Mouse (Mus musculus) liver, postnatal 0 days (tissue): ENCODE measurements at regions not wholly inside any gene's neighbourhood (a gene's known extent, or its start where the extent isn't known, plus 50 kb on each side); places are given as distances from the start of the nearest gene placed in this dataset.

ENCODE experiments used
- ATAC-seq: fragments of 200-750 bp; cut with Nextera tagmentation; 2 replicates; pipeline ENCODE4 v1.8.0; 2017; ENCODE audit warnings: mild to moderate bottlenecking, moderate library complexity
- DNase-seq: peaks from one replicate; pipeline ENCODE4 v3.0.0-alpha.2; 2016
- H3K27ac ChIP-seq: fragments of 300-500 bp; sonication (generic); 2 replicates; pipeline ENCODE4 v1.5.1; 2014; ENCODE audit warnings: antibody characterized with exemption, moderate library complexity, mild to moderate bottlenecking, low read depth
- H3K27me3 ChIP-seq: fragments of 300-500 bp; sonication (generic); 2 replicates; pipeline ENCODE4 v1.6.1; 2014; ENCODE audit warnings: low read length, control low read depth, mixed read lengths; ENCODE audit not compliant: insufficient read depth
- H3K36me3 ChIP-seq: fragments of 300-500 bp; sonication (generic); replicated peaks from 2 replicates; pipeline ENCODE4 v1.6.1; 2014; ENCODE audit warnings: mild to moderate bottlenecking, control low read depth, low read length, moderate library complexity, mixed read lengths; ENCODE audit not compliant: insufficient read depth
- H3K4me1 ChIP-seq: fragments of 300-500 bp; sonication (generic); 2 replicates; pipeline ENCODE4 v1.6.1; 2014; ENCODE audit warnings: antibody characterized with exemption, mild to moderate bottlenecking, control low read depth; ENCODE audit not compliant: insufficient read depth
- H3K4me2 ChIP-seq: fragments of 300-500 bp; sonication (generic); 2 replicates; pipeline ENCODE4 v1.6.1; 2014; ENCODE audit warnings: low read depth, mild to moderate bottlenecking, low read length, moderate library complexity, mixed read lengths
- H3K4me3 ChIP-seq: fragments of 300-500 bp; sonication (generic); 2 replicates; pipeline ENCODE4 v1.5.1; 2014; ENCODE audit warnings: low read depth, low read length
- H3K9ac ChIP-seq: fragments of 300-500 bp; sonication (generic); replicated peaks from 2 replicates; pipeline ENCODE4 v1.6.1; 2014; ENCODE audit warnings: mild to moderate bottlenecking, moderate library complexity
- H3K9me3 ChIP-seq: fragments of 300-500 bp; sonication (generic); 2 replicates; pipeline ENCODE4 v1.6.1; 2016; ENCODE audit warnings: mild to moderate bottlenecking, control low read depth, low read length, mixed read lengths
- CTCF ChIP-seq: sonication (generic); IDR thresholded peaks from 2 replicates; pipeline ENCODE4 v1.5.1; 2016; ENCODE audit warnings: antibody characterized with exemption, low read depth
- EP300 ChIP-seq: IDR thresholded peaks from 2 replicates; pipeline ENCODE4 v1.6.1; 2016; ENCODE audit warnings: antibody characterized with exemption, low read depth, mild to moderate bottlenecking
- WGBS: fragments of 180-500 bp; shearing (Covaris S2); extraction: QIAGEN DNeasy Blood & Tissue Kit; methylation state at CpG from one replicate; pipeline ENCODE4 v1.1.7; 2014; ENCODE audit not compliant: insufficient replicate concordance; 5-methylcytosine and 5-hydroxymethylcytosine counted together

DNA sequence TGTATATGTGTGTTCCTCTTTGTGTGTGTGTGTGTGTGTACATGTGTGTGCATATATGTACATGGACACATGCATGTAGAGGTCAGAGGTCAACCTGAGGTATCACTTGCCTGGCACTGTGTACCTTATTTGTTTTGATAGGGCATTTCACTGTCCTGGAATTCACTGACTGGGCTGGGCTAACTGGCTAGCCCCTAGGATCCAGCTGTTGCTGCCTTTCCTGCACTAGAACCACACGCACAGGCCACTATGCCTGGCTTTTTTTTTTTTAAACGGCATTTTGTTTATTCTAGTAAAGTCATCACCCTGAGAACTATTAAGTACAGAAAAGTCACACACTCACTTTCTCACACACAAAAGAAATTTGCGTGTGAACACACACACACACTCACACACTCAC lies 79.7 kb upstream of the Samsn1 start:
- Histone ChIP-seq H3K4me3 (no peak overlapping the region), H3K9me3 (no peaks in the 10 kb centered on the region), H3K4me2 (no peak overlapping the region), H3K27me3 (no peaks in the 10 kb centered on the region), H3K27ac (no peak overlapping the region), H3K4me1 (no peaks in the 10 kb centered on the region), H3K36me3 (no peaks in the 10 kb centered on the region), H3K9ac (no peak overlapping the region)
- no peak for DNase-seq
- no peak for ATAC-seq
- WGBS = 73% methylated on average over 3 of the region's 3 CpGs
- TF ChIP-seq CTCF = no peak
- no peak for TF ChIP-seq EP300

GRCm38 (mm10) chr16:76097808-76098207 lies 75.7 kb upstream of the Samsn1 start:
- ATAC-seq (no peak), DNase-seq (no peak)
- Histone ChIP-seq H3K4me2 (no peak overlapping the region), H3K4me3 (no peak overlapping the region), H3K27me3 (no peaks in the 10 kb centered on the region), H3K9me3 (no peaks in the 10 kb centered on the region), H3K27ac (no peak overlapping the region), H3K36me3 (no peaks in the 10 kb centered on the region), H3K9ac (no peak overlapping the region), H3K4me1 (no peaks in the 10 kb centered on the region)
- TF ChIP-seq EP300 (no peak), CTCF (no peak)
- 82% methylated on average over 9 of the region's 9 CpGs for WGBS

DNA sequence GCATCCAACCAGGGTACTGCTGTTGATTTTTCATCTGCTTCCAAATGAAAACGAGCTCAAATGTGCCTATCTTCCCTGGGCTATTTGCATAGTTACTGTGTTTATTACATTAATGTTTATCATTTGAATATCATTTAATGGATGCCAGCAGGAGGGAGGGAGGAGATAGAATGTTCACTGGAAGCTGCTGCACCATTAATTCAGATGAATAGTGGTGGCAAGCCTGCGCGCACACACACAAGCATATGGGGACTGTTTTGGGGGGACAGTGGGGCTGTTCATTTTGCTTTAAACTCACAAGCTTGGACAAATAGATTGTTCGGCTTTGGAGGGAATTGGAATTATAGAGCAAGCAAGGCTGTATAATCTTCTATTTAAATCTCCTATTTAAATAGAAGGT lies 74.3 kb upstream of the Samsn1 start:
- Histone ChIP-seq H3K36me3 (no peaks in the 10 kb centered on the region), H3K9ac (no peak overlapping the region), H3K4me1 (no peaks in the 10 kb centered on the region), H3K4me2 (no peak overlapping the region), H3K4me3 (no peak overlapping the region), H3K27ac (no peak overlapping the region), H3K27me3 (no peaks in the 10 kb centered on the region), H3K9me3 (no peaks in the 10 kb centered on the region)
- DNase-seq (no peak), ATAC-seq (no peak)
- WGBS = 77% methylated on average over 4 of the region's 4 CpGs
- TF ChIP-seq CTCF (no peak), EP300 (no peak)

GRCm38 (mm10) chr16:76085363-76085762 lies 63.3 kb upstream of the Samsn1 start:
- no peak for ATAC-seq

GRCm38 (mm10) chr16:76082465-76082864 lies 60.4 kb upstream of the Samsn1 start:
- Histone ChIP-seq H3K4me3 (no peak overlapping the region), H3K4me1 (no peaks in the 10 kb centered on the region), H3K27ac (no peak overlapping the region), H3K27me3 (no peaks in the 10 kb centered on the region), H3K9me3 (no peaks in the 10 kb centered on the region), H3K9ac (no peak overlapping the region), H3K36me3 (no peaks in the 10 kb centered on the region), H3K4me2 (no peak overlapping the region)
- TF ChIP-seq EP300 (no peak), CTCF (no peak)
- DNase-seq = no peak
- no peak for ATAC-seq
- 67% methylated on average over 4 of the region's 4 CpGs for WGBS

More at GRCm38 (mm10) chr16:76085363-76085762, 63.3 kb upstream of the Samsn1 start:
- TF ChIP-seq CTCF (no peak), EP300 (no peak)
- no peaks in the 10 kb centered on the region for H3K36me3 ChIP-seq
- H3K9ac ChIP-seq = no peak overlapping the region
- H3K4me3 ChIP-seq = no peak overlapping the region
- H3K27me3 ChIP-seq = no peaks in the 10 kb centered on the region
- H3K27ac ChIP-seq = no peak overlapping the region
- H3K9me3 ChIP-seq = no peaks in the 10 kb centered on the region
- no peak overlapping the region for H3K4me2 ChIP-seq
- H3K4me1 ChIP-seq = no peaks in the 10 kb centered on the region
- WGBS = 90% methylated on average over 4 of the region's 4 CpGs
- DNase-seq = no peak

DNA sequence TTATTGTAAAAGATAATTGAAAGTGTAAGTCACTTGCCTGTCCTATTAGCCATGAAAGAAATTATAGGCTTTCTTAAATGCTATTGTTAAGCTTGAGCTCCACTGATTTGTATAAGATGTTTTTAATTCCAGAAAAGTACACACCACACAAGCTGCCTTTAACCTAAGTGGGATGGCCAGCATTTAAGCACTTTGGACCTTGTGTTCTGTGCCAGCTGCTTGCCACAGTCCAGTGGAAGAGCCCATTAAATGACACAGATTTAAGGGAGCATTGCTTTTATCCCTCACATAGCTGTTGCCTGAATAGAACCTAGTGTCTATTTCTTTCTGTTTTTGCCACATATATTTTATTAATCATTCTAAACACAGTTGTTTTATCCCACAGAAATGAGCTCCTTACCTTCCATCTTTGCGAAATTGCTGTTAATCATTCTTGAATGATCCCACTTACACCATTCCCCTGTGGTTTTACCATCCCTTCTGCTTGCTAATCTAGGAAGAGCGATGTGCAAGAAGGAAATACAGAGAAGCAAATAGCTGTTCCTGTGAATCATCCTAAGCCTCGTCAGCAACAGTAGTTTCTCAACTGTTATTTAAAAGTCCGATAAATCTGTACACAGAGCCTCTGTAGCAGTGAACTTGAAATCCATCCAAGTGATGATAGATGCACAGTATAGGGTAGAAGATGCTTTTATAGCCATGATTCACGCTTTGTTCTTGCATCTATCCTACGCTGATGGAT lies 57.9 kb upstream of the Samsn1 start:
- ATAC-seq (no peak), DNase-seq (no peak)
- no peak overlapping the region for H3K4me3 ChIP-seq
- no peak overlapping the region for H3K27ac ChIP-seq
- WGBS = 75% methylated on average over 6 of the region's 6 CpGs
- no peaks in the 10 kb centered on the region for H3K27me3 ChIP-seq
- no peaks in the 10 kb centered on the region for H3K9me3 ChIP-seq
- TF ChIP-seq CTCF (no peak), EP300 (no peak)
- no peak overlapping the region for H3K9ac ChIP-seq
- H3K4me1 ChIP-seq = no peaks in the 10 kb centered on the region
- no peak overlapping the region for H3K4me2 ChIP-seq
- H3K36me3 ChIP-seq = no peaks in the 10 kb centered on the region

GRCm38 (mm10) chr16:76078219-76078618 lies 56.1 kb upstream of the Samsn1 start:
- H3K4me3 ChIP-seq = no peak overlapping the region
- H3K36me3 ChIP-seq = no peaks in the 10 kb centered on the region
- no peaks in the 10 kb centered on the region for H3K4me1 ChIP-seq
- no peak for DNase-seq
- H3K27me3 ChIP-seq = no peaks in the 10 kb centered on the region
- H3K27ac ChIP-seq = no peak overlapping the region
- H3K9me3 ChIP-seq = no peaks in the 10 kb centered on the region
- no peak overlapping the region for H3K4me2 ChIP-seq
- 80% methylated on average over 5 of the region's 5 CpGs for WGBS
- ATAC-seq = no peak
- TF ChIP-seq CTCF (no peak), EP300 (no peak)
- no peak overlapping the region for H3K9ac ChIP-seq
